Mouse (Mus musculus): Measurements from ENCODE around the gene Selenof.
A peak's percentile ranks its signal among the peaks of the same experiment; 100 is the strongest.

Gene Selenof

DNA sequence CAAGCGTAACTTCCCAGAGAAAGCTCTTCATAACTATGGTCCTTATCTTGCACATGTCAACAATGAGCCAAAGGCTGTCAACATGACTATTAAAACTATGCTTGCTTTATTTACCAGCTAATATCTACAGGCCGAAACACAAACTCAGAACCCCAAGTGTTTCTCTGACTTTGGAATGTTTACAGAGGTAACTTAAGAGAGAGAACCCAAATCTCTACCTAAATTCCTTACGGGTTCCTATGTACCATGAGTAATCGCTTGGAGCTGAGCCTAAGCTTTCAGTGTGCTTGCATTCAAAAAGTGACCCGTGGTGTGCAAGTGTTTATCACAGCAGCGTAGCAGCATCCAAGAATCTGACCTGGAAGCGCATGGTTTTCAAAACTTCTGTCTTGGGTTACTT lies 4.9 kb upstream of the Selenof start:
- no peak for DNase-seq

DNA sequence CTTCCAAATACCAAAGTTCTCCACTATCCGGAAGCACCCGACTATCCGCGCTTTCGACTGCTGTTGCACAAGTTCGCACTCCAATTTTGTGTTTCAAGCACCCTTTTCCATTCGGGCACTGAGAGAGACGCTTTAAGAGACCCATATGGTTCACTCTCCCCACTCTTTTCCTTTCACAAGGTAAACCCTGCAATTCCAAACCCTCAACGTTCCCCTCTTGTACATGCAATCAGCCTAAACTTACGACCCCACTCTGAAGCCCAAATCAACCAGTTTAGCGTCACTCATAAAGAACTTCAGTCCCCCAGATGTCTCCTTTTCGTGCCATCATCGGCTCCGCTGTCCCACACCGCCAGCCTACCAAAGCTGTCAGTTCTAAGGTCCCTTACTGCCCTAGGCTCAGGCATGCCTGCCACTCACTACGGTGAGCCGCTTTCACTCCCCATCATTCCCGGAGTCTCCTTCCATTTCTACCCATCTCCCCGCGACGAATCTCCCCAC lies 1.2 kb upstream of the Selenof start:
- DNase-seq, result peak; percentile 52

DNA sequence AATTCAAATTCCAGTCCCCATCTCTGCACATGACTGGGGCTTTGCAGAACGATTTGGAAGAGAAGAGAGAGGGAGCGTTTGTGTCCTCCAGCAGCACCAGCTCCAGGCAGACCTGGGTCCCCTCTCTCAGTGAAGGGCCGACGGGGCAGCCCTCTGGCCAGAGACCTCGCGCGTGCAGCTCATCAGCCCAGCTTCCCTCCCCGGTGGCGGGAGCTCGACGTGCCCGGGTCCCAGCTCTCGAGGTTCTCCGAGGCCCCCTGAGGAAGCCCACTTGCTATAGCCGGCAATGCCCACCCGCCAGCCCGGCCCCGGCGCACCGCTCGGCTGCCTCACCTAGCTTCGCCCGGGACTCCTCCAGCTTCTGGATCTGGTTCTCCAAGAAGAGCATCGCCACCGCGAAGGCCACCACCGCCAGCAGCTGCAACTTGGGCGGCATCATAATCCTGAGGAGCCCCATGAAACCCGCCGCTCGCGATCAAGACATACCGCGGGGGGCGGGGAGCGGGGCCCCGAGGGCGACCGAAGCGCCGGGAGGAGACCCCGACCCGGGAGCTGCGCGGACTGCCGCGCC lies 618 bp upstream of the Selenof start:
- DNase-seq, result no peak

DNA sequence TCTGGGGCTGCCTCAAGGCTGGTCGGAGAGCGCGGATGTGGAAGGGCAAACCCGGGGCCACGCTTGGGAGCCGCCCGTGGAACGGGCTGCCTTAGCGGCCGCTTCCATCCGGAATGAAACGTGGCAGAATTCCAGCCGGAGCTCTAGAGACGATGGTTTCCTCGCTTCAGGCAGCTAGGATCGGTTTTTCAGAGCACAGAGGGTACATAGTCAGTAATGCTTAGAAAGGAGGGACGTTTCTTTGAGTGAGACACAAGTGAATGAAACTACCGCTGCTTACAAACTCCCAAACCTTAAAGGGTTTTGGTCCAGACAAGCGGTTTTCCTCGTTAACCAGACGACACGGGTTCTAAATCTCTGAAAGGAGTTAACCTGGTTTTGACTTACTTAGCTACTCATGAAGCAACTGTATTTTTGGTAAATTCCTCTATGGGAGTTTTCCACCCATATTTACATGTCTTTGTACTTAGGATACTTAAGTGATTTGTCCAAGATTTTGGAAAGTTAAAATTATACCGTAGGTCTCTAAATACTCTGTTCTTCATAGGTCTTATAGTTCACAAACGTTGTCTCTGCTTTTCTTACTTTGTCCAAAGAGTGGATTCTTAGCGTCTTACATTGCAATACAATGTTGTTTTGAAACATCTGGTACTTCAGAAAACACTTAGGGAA lies 848 bp downstream of the Selenof start:
- no peak for DNase-seq

DNA sequence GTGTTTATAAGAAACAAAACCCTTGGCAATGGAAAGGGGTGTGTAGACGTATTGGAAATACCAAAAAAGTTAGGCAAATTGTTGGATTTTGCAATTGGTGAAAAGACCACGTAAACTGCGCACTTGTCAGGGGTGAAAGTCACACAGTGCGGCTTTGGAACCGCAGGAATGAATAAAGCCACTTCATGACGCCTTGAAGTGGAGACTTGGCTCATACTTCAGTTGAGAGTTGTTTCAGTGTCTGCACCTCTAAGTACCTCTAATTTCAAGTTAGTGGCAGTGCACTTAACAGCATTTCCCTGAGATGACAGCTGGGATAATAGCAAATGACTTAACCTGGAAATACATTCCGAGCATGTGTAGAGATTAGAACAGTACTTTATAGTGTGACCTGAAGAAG lies 4.2 kb downstream of the Selenof start:
- no peak for DNase-seq

DNA sequence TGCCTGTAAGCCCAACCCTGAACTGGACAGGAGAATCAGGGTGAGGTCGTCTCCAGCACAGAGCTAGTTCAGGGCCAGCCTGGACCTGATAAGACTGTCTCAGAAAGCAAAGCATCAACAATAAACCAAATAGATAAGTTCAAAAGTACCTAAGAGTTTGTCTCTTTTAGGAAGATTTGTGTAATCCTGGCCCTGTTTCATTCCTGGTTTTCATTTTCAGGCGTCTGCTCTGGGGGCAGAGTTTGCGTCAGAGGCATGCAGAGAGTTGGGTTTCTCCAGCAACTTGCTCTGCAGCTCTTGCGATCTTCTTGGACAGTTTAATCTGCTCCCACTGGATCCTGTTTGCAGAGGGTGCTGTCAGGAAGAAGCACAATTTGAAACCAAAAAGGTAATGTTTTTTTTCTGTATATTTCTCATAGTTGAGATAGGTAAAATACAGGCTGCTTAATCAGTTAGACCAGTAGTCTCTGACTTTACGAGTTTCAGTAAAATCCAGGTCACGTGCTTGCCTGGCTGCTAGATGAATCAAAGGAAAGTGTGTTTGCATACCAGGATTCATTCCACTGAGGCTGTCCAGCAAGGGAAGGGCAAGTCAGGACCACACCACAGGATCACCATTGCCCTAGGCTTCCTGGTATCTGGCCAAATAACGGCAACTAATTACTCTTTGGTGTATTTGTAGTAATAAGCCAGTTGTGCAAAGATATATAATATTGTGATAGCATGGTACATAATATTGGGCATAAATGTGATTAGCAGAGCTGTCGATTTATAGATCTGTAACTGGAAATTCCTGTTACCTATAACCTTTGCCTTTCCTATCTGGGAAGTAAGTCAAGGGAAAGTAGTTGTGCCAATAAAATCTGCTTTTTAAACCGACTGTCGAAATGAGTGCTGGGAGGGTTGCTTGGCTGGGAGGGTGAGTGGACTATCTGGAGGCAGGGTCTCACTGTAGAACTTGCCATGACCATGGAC lies 7.5 kb downstream of the Selenof start:
- no peak for DNase-seq

DNA sequence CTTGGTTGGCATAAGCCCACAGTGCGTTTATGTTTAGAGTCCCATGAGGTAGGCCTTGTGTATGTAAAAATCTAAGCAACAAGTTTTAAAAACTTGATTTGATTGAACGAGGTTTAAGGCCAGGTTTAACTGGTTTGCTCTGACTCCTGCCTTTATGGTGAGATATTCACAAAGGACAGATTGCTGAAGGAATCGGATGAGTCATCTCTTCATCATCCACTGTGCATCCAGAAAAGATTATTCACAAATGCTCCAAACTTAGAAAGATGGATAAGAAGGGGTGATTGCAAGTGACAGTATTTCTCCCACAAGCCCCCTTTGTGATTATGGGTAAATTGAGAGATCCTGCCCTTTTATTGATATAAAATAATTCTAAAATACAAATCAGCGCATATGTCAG lies 8.8 kb downstream of the Selenof start:
- DNase-seq, result no peak

DNA sequence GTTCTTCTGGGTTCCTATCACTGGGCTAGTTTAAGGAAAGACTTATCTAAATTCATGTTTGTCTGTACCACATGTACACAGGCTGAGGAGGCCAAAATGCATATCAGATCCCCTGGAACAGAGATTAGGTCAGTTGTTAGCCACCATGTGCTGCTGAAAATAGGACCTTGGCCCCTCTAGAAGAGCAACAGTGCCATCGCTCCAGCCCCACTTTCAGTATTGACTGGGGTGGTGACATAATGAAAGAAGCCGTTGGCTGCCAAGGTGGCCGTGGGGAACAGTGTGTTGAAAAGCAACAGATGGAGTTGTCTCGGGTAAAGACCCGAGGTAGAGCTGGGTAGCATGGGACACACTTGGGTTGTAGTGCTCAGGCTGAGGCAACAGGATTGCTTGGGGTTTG lies 9.7 kb downstream of the Selenof start:
- DNase-seq, result no peak

DNA sequence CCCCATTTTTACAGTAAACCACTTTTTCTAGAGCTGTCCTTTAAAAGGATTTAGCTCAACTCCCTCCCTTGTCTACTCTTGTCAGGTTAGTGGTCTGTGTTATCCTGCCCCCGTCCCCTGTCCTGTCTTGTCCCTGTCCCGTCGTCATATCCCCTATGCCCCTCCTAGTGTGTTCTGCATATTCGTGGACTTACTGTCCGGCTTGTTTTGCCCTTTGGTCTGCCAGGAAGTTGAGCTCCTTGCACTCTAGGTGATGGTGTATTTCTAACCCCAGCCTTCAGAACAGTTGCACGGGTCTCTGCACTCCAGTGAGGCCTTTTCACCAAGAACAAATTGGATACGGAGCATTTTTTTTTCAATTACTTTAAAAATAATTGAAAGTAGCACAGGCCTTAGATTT lies 10.2 kb downstream of the Selenof start:
- DNase-seq, result no peak

DNA sequence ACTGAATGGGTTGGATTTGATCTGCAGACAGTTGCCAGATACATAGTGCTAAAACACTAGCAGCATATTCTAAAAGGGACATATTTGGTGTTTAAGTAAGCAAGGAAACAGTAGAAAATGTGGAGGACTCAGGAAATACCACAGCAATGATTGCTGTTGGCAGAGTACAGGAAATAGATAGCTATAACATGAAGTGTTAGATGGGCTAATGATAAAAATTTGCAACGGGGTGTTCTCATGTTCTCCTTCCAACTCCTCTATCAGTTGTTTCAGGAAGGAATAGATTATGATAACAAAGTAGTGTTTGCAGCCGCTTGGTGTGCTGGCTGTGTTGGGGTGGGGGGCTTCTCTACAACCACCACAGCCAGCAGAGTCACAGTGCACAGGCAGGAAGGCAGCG lies 11.7 kb downstream of the Selenof start:
- no peak for DNase-seq

DNA sequence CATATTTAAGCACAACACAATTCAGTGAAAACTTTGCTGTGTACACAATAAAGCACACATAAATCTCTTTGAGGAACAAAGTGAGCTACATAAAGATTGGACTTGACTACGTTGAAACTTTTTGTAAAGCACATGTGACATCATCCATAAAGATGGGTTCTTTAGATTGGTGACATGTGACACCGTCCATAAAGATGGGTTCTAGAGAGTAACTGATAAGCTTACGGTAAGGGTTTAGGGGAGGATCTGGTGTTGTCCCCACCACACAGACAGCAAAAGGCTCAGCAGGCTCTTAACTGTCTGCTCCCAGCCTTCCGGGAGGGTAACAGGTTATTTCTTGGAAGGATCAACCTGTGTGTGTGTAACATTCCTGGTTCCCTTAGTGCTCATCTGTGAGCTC lies 12.2 kb downstream of the Selenof start:
- no peak for DNase-seq

DNA sequence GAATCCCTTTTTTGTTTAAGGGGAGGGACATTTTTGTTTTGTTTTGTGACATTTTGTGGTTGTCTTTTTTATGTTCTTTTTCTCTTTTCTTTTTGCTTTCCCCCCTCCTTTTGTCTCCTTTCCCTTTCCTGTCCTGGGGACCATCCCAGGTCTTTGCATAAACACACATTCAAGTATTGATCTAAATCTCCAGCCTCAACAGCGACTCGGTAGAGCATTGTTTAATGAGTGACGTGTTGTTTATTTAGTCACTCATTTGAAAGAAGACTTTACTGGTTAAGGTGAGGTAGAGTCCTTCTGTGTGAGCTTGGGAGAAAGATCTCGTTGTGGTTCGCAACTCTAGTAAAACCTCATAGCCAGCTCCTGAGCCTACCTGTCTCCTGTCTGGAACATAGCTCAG lies 13.7 kb downstream of the Selenof start:
- no peak for DNase-seq

DNA sequence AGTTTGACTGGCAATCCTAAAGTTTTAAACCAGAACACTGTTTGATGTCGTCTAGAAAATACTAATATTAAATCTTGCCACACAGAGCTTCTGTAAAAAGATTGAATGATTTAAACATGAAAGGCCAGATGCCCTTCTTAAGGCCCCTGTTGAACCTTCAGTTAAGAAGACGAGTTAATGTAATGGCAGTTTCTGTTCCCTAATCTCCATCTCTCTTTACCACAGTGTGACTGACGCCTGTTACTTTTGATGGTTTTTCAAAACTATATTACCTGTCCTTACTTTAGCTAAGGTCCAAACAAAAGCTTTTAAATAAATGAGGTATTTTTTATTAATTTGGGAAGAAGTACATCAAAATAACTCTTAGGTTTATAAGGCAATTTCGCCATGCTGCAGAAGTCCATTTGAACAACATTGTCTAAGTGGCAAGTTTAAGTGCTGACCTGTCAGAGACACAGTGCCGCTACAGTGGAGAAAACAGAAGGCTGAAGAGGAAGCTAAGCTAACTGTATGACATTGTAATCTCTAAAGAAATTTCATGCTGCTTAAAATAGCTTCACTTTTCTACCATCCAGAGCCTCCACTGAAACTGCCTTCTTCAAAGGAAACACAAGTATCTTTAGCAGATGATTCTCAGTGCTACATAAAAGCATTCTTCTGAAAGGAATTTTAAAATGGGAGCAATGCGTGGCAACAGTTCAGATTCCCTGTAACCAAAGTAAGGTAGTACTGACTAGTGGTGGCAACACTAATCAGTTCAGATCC lies 14.9 kb downstream of the Selenof start:
- DNase-seq, result no peak

DNA sequence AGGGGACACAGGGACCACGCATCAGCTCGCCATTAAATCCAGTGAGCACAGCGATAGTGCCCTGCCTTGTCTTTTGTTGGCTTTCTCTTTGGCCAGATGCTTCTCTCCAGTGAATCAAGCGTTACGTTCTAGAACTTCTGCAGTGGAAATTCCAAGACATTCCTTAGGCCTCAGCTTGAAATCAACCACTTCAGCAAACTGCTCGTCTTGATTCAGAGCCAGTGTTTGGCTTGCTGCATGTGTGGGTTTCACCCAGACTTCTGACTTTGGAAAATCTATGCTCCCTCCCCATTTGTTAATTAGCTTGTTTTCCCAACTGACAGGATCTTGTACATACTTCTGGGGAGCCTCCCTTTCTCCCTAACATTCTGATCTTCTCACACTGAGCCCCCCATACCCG lies 16.6 kb downstream of the Selenof start:
- no peak for DNase-seq

DNA sequence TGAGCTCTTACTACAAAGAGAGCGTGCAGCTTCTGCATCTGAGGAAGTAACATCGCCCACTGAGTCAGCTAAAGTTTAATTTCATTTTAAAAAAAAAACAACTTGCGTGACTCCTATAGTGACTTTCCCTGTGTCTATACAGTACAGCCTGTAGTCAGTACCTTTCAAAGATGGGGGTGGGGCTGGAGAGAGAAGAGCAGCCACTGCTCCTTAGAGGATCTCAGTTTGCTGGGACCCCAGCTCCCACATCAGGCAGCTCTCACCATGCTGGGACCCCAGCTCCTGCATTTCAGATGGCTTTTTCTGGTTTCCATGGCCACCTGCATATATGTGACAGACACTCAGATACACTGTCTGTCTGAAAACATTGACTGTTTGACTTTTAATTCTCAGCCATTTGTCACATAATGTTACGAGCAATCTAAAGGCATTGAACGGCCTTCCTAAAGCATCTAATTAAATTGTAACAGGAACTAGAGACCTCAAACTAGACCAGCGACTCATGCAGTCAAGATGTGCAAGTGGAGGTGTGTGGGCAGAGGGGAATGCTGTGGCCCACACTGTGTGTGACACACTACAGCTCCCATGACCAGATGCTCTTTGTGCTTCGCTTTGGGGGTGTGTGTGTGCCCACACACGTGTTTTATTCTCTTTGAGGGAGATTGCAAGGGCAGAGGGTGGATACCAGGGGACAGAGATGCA lies 19.2 kb downstream of the Selenof start:
- DNase-seq, result no peak

DNA sequence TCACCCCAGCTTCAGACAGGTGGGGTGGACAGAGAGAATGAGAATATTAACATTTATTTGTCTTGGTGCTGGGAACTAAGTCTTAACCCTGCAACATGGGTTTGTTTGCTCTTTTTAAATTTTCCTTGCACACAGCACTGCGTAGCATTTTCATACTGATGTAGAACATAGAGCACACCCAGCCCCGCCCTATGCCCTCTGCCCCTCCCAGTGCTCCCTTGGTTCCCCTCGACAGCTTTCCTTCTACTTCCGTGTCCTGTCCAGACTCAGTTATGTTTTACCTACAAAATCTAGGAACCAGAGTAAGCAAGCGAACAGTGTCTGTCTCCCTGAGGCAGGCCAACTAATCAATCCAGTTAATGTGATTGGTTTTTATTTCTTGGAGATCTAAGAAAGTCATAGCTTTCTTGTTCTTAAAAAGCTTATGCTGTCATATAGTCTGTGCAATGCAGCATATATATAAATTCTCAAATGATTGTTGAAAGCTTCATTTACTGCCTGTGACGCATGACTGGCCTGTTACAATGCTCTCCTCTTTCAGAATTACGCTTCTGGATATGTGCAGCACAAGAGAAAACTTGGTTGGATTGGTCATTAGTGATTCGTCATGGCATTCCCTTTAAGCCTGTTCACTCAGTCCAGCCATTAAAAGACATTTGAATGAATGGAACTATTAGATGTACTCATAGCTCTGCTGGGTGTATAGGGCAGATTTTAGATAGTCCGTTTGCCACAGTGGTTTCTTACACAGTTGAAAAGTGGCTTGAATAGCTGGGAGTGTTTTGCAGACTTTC lies 23.1 kb downstream of the Selenof start:
- no peak for DNase-seq

DNA sequence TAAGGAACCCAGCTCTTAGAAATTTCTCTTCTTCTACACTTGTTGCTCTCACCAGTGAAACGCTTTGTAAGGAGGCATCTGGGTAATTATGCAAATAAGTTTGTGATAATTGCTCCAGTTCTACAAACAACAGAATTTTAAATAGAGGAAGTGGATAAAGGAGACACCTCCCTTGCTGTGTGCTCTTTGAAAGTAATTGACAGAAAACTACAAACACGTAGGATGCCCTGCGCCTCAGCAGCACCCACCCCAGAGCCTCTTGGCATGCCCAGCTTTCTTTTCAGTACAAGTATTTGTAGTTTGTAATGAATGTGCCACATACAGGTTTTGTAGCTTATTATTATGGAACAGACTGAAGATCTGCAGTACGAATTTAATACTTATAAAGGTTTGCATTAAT lies 27.0 kb downstream of the Selenof start:
- DNase-seq, result no peak

DNA sequence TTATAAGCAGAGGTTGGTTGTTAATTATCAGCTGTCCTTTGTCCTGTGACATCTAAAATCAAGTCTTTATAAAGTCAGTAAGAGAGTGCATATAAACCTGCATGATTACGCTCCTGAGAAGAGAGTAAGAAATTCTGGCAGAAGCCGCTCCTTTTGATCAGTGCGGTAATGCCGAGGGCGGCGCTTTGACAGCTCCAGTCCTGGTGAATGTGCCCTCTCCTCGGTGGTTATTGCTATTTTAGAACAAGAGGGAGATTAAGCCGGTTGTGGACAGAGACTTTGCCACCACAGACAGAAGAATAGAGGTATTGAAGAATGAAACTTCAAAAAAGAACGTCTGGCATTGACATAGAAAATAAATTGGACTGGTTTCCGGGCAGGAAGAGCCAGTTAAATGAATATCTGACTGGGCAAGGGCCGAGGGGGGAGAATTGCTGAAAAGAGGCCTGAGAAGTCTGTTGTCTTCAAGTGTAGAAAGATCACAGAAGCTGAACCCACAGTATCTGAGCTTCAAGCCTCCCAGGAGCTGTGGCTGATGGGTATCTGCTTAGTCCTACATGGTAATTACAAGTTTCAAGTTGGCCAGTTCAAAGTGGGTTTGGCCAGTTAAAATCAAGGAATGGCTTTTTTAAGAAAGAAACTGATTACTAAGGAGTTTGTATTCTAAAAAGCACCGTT lies 27.8 kb downstream of the Selenof start:
- DNase-seq, result no peak

DNA sequence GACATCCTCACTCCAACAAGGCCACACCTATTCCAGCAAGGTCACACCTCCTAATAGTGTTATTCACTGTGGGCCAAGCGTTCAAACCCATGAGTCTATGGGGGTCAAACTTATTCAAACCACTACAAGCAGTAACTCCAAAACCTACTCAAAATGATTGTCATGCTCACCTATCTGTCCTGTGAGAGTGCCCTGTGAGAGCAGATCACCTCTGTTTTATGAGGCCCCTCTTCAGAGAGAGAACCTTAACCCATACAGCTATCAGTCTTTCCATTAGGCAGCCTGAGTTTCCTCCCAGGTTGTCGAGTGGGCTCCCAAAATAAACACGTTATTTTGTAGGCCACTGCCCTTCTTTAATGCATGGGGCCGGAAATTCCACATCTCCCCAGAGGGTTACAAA lies 32.3 kb downstream of the Selenof start:
- no peak for DNase-seq

DNA sequence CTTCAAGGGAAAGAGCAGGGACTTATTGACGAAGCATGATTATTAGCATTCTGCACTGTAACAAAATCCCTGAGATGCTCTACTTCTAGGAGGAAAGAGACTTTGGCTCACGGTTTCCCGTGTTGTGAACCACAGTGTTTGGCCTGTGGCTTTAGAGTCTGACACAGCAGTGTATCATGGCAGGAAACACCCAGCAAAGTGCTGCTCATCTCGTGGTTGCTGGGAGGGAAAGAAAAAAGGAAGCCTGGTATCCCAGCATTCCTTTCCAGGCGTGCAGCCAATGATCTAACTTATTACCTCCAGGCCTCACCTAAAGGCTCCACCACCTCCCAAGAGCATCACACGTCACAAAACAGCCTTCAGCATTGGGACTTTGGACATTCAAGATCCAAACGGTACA lies 32.7 kb downstream of the Selenof start:
- DNase-seq, result no peak

DNA sequence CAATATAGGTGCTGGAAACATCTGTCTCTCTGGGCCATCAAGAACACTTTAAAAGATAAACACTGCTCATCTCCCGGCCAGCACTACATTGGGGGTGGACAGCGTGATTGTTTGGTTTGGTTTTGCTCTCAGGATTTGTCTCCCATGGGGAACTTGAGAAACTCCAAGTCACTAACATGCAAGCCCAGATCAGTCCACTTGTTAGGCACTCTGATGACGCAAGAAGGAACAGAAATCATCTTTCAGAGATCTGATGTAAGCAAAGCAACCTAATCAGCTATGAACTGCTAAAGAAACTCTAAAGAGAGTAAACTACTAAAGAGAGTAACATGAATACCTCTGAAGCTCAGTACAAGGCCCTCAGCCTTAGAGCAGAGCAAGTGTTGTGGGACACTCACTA lies 33.5 kb downstream of the Selenof start:
- no peak for DNase-seq
